Mouse (Mus musculus) forelimb bud, embryonic 11.5 days (tissue): Measurements from ENCODE around the gene Dhx30.
"Not testable (repeated sequence)": the region's sequence is repeated elsewhere in the genome, so short reads cannot be mapped to it uniquely, and the experiment has no call there.

Experiments used
- DNase-seq: peaks from one replicate; pipeline ENCODE4 v3.0.0-alpha.2; 2012; ENCODE audit warnings: low read depth, low spot score

The Dhx30 gene

GRCm38 (mm10) chr9:110097791-110098190, 19.8 kb downstream of the Dhx30 start:
- DNase-seq, result no peak

DNA sequence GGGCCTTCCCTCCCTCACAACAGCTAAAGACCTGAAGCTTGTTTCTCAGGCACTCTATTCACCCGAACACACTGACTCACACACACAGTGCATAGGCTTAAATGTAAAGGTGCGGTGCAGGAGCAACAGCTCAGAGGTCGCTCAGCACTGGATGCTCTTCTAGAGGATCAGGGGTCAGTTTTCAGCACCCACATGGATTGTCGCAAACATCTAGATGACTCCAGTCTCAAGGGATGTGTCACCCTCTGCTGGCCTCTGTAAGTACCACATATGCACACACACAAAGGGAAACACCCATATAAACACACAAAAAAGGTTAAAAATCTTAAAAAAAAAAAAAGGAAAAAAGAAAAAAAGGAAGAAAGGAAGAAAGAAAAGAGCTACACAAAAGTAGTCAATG, 22.9 kb downstream of the Dhx30 start:
- no peak for DNase-seq

- DNase-seq, result no peak
Measured at GRCm38 (mm10) chr9:110093303-110093702, 24.3 kb downstream of the Dhx30 start.

GRCm38 (mm10) chr9:110085693-110086092, 31.9 kb downstream of the Dhx30 start:
- DNase-seq, result no peak

- DNase-seq, result no peak
Measured at GRCm38 (mm10) chr9:110084201-110084964, 33.2 kb downstream of the Dhx30 start.

GRCm38 (mm10) chr9:110081066-110081465, 36.6 kb downstream of the Dhx30 start:
- no peak for DNase-seq

GRCm38 (mm10) chr9:110076468-110076867, 41.2 kb downstream of the Dhx30 start:
- not testable (repeated sequence) for DNase-seq

DNA sequence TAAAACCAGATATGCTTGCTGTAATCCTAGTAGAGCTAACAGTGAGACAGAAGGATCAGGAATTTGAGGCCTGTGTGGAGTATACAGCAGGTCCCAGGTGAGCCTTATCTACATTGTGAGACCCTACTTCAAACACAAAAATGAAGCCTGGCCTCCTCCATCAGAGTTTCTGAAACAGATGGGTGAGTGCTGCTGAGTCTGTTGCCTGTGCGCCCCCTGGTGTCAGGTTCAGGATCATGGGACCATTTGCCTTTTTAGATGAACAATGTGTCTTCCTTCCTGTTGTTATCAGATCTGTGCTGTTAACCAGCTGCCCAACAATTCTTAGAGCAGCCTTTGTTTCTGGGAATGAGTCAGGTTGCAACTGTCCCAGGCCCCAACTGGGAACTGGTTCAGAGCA, 45.8 kb downstream of the Dhx30 start:
- peak; percentile 61 for DNase-seq

- no peak for DNase-seq
Measured at GRCm38 (mm10) chr9:110071011-110071410, 46.6 kb downstream of the Dhx30 start.

- no peak for DNase-seq
Measured at GRCm38 (mm10) chr9:110070358-110070757, 47.3 kb downstream of the Dhx30 start.

DNA sequence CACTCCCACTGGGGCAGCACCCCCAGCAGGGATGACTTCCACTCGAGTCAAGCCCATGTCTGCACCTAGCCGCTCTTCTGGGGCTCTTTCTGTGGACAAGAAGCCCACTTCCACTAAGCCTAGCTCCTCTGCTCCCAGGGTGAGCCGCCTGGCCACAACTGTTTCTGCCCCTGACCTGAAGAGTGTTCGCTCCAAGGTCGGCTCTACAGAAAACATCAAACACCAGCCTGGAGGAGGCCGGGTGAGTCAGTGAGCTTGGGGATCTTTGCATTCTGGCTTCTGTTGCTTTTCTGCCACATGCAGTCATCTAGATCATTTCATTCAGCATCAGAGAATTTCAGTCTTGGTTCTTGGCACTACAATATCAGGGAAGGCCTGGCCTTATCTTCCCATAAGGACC, 48.9 kb downstream of the Dhx30 start:
- no peak for DNase-seq

DNA sequence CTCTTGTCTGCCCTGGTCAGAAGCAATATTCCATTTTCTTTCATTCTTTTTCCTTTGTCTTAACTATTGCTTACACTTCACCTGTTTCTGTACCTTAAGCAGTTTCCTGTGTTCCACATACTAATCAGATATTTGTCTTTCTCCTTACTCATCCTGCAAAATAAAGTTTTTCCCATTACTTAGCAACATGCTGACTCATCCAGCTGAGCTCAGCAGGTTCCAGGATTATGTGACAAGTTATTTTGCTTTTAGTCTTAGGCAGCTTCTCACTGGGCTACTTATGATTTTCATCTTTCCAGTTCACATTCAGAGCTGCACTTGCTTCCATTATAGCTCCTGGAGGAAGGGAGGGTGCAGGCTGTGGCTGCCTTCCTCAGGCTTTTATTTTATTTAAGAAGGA, 53.0 kb downstream of the Dhx30 start:
- DNase-seq, result no peak

- no peak for DNase-seq
Measured at GRCm38 (mm10) chr9:110062861-110063260, 54.8 kb downstream of the Dhx30 start.

GRCm38 (mm10) chr9:110062405-110062804, 55.2 kb downstream of the Dhx30 start:
- no peak for DNase-seq

DNA sequence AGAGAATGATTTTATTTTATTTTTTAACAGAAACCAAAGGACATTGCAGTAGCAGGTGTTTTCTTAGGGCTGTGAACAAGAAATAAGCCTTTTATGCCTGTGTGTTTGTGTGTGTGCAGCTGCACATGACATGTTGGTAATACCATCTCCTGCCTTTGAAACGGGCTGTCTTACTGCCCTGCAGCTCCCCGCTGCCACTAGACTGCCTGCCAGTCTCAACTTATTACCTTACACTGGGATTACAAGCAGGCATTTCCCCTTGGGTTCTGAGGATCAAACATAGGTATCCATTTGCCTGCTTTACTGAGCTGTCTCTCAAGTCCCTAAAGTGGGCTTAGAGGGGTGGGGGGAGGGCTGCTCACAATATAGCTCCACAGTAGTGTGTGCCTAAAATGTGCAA, 56.9 kb downstream of the Dhx30 start:
- no peak for DNase-seq

- no peak for DNase-seq
Measured at GRCm38 (mm10) chr9:110057200-110057599, 60.4 kb downstream of the Dhx30 start.

DNA sequence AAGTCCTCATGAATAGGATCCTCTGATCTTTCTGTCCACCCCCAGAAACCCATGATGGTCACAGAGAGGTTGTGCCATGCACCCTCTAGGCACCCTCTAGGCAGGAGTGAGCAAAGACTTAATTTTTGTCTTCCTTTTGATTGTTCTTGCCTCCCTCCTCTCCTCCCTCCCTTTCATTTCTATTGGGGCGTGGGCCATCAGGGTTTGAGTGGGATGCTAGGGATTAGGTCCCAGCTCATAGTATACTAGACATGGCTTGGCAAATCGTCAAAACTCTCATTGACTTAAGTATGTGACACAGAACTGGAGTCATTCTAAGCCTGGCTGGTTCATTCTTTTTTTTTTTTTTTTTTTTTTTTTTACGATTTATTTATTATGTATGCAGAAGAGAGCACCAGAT, 62.8 kb downstream of the Dhx30 start:
- no peak for DNase-seq

GRCm38 (mm10) chr9:110054080-110054421, 63.6 kb downstream of the Dhx30 start:
- DNase-seq, result no peak

DNA sequence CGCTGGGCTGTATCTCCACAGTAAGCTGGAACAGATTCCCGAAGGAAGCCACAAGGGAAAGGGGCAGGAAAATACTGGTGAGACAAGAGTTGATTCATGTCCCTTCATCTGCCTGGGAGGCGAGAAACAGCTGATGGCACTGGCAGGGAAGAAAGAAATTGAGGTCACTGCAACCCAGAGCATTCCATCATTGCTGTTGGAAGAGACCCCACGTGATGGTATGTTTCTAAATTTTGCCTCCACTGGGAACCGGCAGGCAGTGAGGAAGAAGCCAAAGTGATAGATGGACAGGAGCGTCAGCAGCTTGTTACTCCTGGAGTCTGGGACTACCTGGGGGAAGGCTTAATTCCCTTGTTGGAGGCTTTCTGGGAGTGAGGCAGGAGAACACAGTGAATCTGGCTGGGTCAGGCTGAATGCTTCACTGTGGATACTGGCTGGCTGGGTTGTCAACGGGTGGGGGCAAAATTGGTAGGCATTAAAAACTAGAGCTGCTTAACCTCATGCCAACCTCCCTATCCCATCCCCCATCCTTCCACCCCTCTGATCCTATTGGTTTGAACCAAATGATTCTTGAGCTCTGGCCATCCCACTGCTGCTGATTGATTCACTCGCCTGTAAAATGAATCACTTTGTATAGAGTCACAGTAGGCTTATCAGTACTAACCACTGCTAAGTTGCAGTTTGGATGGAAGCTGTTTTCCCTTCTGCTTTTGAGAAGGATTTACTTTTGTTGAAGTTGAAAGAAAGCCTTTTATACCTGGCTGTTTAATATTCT, 64.1 kb downstream of the Dhx30 start:
- DNase-seq, result no peak

DNA sequence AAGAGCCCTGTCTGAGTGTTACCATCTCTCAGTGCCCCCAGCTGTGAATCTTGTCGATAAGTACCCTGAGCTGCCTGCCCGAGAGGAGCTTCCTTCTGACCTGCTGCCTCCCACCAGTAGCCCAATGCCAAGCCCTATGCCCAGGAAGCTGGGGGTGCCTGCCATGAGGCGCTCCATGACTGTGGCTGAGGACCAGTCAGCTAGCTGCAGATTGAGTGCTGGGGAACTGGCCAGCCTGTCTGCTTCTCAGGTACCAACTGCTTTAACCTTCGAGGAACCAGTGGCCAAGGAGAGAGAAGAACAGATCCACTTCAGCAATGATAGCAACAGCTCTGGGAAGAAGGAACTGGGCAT, 64.7 kb downstream of the Dhx30 start:
- no peak for DNase-seq

DNA sequence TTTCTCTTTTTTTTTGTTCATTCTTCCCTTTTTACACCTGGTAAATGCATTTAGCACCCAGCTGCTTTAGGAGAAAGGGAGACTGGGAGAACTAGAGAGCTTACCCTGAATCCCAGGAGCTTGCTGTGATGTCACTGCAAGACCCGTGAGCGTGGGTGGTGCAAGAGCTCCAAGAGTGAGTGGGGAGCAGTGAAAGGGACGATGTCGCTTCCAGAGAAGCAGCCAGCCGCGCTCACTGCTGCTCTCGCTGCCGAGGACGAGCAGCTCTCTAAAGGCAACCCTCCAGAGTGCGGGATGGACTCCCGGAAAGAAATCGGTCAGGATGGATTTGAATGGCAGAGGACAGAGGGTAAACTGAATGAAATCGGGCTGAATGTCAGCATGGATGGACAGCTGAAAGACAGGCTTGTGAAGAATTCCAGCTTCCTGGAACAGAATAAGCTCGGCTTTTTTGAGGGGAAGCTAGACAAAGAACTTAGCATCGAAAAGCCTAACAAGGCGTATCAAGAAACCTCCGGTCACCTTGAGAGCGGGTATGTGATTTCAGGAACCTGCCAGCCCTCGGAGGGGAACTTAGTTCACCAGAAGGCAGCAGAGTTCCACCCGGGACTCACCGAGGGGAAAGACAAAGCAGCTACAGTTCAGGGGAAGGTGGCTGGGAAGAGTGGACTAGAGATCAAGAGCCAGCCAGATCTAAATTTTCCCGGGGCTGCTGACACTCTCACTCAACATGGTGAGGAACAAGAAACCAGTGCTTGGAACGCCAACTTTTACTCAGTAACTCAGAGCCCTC, 65.6 kb downstream of the Dhx30 start:
- DNase-seq, result no peak

- no peak for DNase-seq
Measured at GRCm38 (mm10) chr9:110051184-110051583, 66.4 kb downstream of the Dhx30 start.
